Mouse (Mus musculus) kidney, postnatal 25 days (tissue): Measurements from ENCODE around the gene Tcte2.
A peak's percentile ranks its signal among the peaks of the same experiment; 100 is the strongest.

ENCODE experiments used
- DNase-seq, 2 experiments: peaks; one replicate each; pipeline ENCODE4 v3.0.0; 2021; ENCODE audit warnings: mixed read lengths in 2 of 2

Tcte2 gene

GRCm38 (mm10) chr17:13744824-13745223, 16.8 kb downstream of the Tcte2 start:
- peak; percentile 95 to 97 for DNase-seq

DNA sequence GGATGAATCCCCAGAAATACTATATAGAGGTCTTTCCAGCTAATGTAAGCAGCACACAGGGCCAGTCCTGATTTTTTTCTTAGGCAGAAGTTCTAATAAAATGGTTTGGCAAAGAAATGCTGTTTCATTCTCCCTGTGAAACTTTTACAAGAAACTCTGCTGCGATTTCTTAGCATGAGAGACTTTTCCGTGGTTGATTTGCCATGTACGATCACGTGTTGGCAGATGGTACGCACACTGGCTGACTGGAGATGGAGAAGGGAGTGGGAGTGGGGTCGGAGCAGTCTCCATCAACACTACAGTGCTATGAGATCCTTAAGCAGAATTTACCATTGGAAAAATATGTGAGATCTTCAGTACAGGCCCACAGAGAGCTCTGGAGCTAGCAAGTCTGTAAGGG, 17.4 kb downstream of the Tcte2 start:
- no peak for DNase-seq

GRCm38 (mm10) chr17:13743709-13744079, 17.9 kb downstream of the Tcte2 start:
- DNase-seq: peak in 1 of 2 experiments; percentile 74

DNA sequence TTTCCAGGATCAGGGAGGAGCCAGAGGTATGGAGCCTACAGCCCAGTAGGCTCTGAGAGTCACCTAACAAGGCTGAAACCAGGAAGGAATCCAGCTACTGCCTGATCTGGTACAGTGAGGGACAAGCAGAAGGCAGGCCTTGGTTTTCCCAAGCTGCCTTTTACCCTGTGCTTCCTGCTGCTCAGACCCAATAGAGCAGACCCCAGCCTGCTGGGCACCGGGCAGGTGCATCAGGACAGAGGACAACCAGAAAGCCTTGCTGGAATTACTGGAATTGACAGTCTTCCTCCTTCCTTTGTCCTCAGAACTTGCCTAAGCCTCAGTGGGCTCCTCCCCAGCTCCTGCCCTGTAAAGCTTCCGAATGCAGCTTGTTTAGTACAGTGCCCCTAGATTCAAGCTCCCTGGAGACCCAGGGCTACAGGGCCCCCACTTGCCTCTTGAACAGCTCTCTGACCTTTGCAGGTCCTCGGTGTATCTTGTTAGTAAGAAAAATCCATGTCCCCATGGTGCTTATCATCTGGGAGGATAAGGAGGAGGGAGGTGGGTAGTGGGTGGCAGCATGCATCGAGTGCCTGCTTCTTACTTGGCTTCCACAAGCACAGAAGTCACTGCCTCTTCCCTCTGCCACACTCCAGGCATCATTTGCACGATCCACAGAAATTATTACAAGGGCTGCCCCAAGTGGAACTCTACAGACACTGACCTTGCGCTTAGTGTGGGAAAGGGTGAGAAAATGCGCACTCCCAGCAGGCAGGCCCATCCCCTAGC, 18.5 kb downstream of the Tcte2 start:
- DNase-seq: peak in 1 of 2 experiments; percentile 32

DNA sequence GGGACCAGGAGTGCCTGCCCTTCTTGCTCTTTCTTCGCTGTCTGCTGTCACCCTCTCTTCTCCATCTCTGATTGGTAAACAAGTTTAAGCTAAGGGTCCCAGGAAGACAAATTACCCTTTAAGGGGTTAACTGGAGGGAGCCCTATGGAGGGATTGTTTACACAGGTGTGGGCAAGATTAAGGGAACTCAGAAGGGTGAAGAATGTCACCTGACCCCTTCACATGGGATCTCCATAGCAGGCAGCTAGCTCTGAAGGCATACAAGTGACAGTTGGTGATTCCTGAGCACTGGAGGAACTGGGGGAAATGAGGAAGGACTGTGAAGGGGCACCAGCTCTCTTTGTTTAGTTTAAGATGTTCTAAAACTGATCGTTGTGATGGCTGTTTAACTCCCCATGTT, 19.3 kb downstream of the Tcte2 start:
- no peak for DNase-seq

DNA sequence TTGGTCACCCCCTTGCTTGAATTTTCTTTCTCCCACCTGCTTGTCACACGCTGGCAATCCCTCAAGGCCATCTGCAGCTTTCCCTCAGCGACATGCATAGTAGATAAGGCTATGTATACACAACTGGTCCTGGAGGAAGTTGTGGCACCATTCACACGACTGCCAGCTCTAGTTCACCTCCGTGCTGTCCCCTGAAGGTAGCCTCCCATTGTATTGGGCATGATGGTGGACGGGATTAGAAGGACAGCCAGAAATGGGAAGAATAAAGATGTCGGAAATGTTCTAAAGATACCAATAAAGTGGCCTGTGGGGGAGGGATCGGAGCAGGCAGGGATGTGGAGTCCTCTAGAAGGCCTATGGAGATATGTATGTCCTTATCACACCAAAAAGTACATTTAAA, 20.0 kb downstream of the Tcte2 start:
- peak in 1 of 2 experiments; percentile 25 for DNase-seq

GRCm38 (mm10) chr17:13740796-13741195, 20.8 kb downstream of the Tcte2 start:
- peak in 1 of 2 experiments; percentile 24 for DNase-seq

GRCm38 (mm10) chr17:13739981-13740380, 21.6 kb downstream of the Tcte2 start:
- DNase-seq: no peak

DNA sequence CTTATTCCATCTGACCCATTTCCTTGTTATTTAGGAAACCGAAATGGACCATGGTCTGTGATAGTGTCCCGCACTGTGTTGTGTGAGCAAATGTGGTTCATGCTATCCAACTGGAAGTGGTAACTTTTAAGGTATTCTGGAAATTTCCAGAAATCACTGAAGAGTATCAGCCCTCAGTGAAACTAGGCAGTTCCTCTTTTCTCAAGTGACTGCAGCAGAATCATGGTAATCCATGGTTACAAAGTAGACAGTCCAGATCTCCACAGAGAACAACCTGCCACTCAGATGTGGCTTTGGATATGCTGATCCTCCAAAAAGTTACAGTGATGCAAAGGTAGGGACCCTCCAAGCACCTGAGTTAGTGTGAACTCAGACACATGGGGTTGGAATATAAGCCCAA, 22.7 kb downstream of the Tcte2 start:
- DNase-seq: no peak

- peak in 1 of 2 experiments; percentile 30 for DNase-seq
Observed at GRCm38 (mm10) chr17:13738121-13738776, 23.4 kb downstream of the Tcte2 start.

- peak in 1 of 2 experiments; percentile 59 for DNase-seq
Observed at GRCm38 (mm10) chr17:13737336-13737735, 24.3 kb downstream of the Tcte2 start.

DNA sequence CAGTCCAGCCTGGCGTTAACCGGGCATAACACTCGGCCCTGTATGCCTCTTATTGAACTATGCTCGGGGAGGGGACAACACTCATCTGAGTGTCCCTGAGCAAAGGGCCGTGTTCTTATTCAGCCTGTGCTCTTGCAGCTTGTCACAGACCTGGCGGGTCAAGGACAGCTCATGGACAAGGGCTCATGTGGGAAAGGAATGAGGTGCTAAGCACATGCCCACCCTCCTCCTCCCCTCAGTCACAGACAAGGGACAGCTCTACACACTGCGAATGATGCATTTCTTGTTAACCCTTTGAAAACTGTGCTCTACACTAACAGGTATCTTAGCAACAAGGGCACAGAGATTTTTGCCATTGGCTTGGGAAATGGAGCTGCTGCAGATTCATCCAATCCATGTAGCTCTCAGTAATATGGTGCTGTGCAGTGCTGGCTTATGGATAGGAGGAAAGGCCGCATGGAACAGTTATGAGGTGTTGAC, 25.8 kb downstream of the Tcte2 start:
- DNase-seq: peak; percentile 47 to 76

DNA sequence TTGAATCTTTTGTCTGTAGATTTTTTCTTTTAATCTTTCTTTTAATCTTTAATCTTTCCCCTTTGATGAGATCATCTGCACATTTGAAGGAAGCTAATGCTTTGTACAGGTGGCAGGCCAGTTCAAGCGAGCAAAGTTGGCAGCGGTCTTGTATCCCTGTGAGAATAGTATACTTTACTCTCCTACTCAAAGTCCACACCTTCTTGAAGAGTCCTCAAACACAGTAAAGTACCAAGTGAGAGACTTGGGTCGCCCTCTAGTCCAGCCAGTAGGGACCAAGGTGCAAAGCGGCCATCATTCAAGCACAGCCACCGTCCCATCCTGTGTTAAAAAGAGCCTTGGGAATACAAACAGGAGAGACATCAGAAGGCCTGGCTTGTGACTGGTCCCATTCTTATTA, 26.6 kb downstream of the Tcte2 start:
- DNase-seq: peak; percentile 69 to 81

DNA sequence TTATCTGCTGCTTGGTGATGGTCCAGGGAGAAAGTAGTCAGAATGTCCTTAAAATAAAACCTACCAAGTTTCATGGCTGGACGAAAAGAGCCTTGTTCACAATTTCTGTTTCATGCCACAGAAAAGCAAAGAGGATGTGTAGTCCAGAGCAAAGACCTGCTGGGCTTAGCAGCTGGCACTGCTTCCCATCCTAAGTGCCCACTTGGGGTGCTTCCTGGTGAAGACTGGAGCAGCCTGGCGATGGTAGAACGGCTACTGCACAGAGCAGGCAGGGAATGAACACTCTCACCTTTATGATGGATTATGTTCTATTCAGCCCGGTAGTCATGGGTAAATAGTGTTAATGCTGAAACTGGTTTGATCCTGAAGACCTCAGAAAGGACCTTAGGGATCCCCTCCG, 27.7 kb downstream of the Tcte2 start:
- no peak for DNase-seq

GRCm38 (mm10) chr17:13732685-13733084, 28.9 kb downstream of the Tcte2 start:
- peak in 1 of 2 experiments; percentile 40 for DNase-seq

GRCm38 (mm10) chr17:13731727-13732112, 29.9 kb downstream of the Tcte2 start:
- peak in 1 of 2 experiments; percentile 33 for DNase-seq

- DNase-seq: peak in 1 of 2 experiments; percentile 38
Observed at GRCm38 (mm10) chr17:13730980-13731726, 30.5 kb downstream of the Tcte2 start.

- no peak for DNase-seq
Observed at GRCm38 (mm10) chr17:13726832-13727355, 34.7 kb downstream of the Tcte2 start.

GRCm38 (mm10) chr17:13725004-13725550, 36.5 kb downstream of the Tcte2 start:
- DNase-seq: no peak

- no peak for DNase-seq
Observed at GRCm38 (mm10) chr17:13722434-13722833, 39.2 kb downstream of the Tcte2 start.

GRCm38 (mm10) chr17:13721372-13721771, 40.3 kb downstream of the Tcte2 start:
- no peak for DNase-seq

DNA sequence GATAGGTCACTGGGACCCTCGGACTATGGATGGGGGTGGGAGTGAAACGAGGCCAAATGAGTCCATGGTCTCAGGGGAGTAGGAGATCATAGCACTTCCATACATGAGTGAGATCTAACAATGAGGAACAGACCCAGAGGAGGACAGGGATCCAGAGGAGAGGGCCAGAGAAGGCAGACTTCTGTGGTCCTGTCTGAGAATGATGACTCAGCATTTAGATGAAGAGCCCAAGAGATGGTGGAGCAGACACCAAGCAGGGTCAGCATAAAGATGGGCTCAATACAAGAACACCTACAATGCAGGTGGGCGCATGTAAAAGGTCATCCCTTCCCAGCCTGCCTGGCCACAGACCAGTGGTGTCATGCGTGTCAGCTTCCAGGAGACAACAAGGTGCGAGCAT, 41.4 kb downstream of the Tcte2 start:
- DNase-seq: no peak

GRCm38 (mm10) chr17:13717428-13717827, 44.2 kb downstream of the Tcte2 start:
- DNase-seq: no peak
